Mouse (Mus musculus) cerebellum, adult (tissue): ENCODE data around the gene Zfp787.
"Not testable (repeated sequence)": the region's sequence is repeated elsewhere in the genome, so short reads cannot be mapped to it uniquely, and the experiment has no call there.

ENCODE experiments used
- ATAC-seq: cut with Nextera tagmentation; 2 replicates; pipeline ENCODE4 v1.9.2; 2017; ENCODE audit warnings: mild to moderate bottlenecking, moderate library complexity, mixed read lengths; ENCODE audit not compliant: insufficient number of reproducible peaks, low FRiP score, low TSS enrichment

Zfp787 gene

DNA sequence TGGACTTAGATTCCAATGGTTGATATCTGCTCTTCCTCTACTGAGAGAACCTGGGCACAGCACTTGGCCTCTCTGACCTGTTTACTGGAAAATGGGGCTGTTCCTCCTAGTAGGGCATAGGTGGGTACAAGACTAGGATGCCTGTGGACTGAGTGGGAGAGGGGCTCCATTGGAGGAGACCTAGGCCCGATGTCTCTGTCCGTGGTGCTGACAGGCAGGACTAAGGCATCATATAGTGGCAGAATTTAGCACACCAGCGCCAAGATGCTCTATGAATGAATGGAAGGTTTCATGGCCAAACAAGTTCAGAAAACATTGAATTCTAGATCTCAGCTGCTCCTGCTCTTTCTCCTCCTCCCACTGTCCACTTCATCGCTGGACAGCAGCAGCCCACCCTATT, 25.5 kb downstream of the Zfp787 start:
- no peak for ATAC-seq

DNA sequence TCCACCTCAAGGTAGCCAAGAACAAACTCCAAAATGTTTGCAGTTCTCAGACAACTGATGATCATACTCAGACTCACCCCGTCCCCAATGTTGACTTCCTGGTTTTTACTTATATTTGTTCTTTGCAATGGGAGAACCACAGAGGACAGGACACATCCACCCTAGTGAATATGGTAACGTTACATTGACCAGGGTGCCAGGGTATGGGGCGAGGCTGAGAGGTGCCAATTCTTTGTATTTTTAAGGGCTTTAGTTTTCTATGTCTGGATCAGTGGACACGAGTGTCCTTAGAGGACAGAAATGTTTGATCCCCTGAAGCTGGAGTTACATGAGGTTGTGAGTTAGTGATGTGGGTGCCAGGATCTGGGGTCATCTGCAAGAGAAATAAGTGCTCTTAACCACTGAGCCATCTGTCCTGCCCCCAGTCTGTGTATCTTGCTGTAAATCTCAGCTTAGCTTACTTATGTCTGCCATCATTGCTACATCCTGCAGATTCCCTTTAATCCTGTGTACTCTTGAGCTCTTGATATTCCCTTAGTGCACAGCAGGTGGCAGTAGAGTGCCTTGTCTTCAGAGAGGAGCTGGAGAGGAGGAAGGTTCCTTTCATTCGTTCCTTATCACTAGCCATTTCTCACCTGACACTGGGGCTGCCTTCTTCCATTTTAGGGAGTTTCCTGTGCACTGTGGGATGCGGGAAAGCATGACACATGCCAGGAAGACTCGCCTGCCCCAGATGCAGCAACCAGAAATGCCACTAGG, 28.9 kb downstream of the Zfp787 start:
- peak; percentile 83 for ATAC-seq

DNA sequence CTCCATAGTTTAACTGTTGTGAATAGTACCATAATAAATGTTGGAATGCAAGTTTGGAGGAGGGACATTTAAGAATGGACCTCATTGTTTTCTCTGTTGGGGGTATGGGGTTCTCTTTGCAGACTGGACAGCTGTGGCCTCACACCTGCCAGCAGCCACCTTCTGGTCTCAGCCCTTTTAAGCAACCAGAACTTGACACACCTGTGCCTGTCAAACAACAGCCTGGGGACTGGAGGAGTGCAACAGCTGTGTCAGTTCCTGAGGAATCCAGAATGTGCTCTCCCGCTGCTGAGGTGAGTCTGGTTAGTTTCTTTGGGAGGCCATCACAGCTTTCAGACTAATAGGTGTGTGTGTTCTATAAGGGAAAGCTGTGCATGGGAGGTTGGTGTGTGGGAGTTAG, 34.7 kb downstream of the Zfp787 start:
- not testable (repeated sequence) for ATAC-seq

GRCm38 (mm10) chr7:6120104-6120503, 35.7 kb downstream of the Zfp787 start:
- not testable (repeated sequence) for ATAC-seq

GRCm38 (mm10) chr7:6119501-6119900, 36.3 kb downstream of the Zfp787 start:
- no peak for ATAC-seq
